Comparison of ENCODE assay signal across 12 mouse cellular contexts in the genomic region with DNA sequence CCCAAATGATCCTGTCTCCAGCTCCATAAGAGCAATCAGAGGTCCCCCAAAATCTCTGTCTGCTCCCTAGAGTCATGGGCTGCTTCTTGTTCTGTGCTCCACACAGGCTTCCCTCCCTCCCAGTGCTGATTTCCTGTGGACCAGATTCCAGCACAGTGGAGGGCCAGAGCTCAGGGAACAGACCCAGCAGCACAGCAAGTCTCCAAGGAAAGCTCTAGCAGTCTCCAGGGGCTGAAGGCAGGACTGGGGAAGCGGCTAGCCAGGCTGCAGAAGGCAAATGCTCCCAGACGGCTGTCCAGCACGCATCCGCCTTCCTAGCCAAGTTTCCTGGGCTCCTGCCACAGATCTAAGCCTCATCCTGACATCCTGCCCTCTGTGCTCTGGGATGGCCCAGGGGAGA. TPM values are rescaled to one million over a fixed set of nuclear protein-coding genes. Genes with fewer than 3 reads are reported as not detected.
DNase-seq lines count a peak whose midpoint lies in the region; ATAC-seq lines count a peak whose summit lies in the region.
"Had no signal": no experiment of that assay in that cellular context is flagged by ENCODE, and none has a peak within 500 bp of the region (broad histone marks: within the 10 kb centered on the region; RNA-seq: fewer than 3 reads in every experiment).

No protein-coding gene starts in this region.

- H3K27me3 ChIP-seq in forebrain, embryonic 15.5 days, result no peaks in the 10 kb centered on the region
- H3K27me3 ChIP-seq in midbrain, embryonic 14.5 days (ENCODE audit: control insufficient read depth, insufficient read depth, low read length), result no peaks in the 10 kb centered on the region

- no peaks in the 10 kb centered on the region for H3K9me3 ChIP-seq in forebrain, embryonic 15.5 days
- no peaks in the 10 kb centered on the region for H3K9me3 ChIP-seq in midbrain, embryonic 14.5 days (ENCODE audit: control insufficient read depth, low read length)

- WGBS in forebrain, embryonic 15.5 days, result 35% methylated on average over 4 of the region's 4 CpGs
- WGBS in midbrain, embryonic 14.5 days, result 55% methylated on average over 4 of the region's 4 CpGs

- H3K36me3 ChIP-seq in forebrain, embryonic 15.5 days, result peaks cover 63% of the 10 kb centered on the region
- peaks cover 54% of the 10 kb centered on the region for H3K36me3 ChIP-seq in midbrain, embryonic 14.5 days (ENCODE audit: control insufficient read depth, insufficient read depth, low read length)

- no peak for ATAC-seq in forebrain, embryonic 15.5 days (replicated peaks)
- ATAC-seq in midbrain, embryonic 14.5 days (ENCODE audit: low FRiP score, low TSS enrichment), result no peak
- ATAC-seq in CD4-positive, CD25-positive, alpha-beta regulatory T cell, adult 4 months, result no peak
- ATAC-seq: lung, postnatal 0 days had no signal

- 0 out of 2 replicates have a peak overlapping the region, but pooled peaks have one; percentile 4 for H3K4me2 ChIP-seq in forebrain, embryonic 15.5 days (replicated peaks)
- H3K4me2 ChIP-seq in midbrain, embryonic 14.5 days (ENCODE audit: low read length), result no peak overlapping the region

- H3K4me3 ChIP-seq in forebrain, embryonic 15.5 days, result no peak overlapping the region
- no peak overlapping the region for H3K4me3 ChIP-seq in midbrain, embryonic 14.5 days (replicated peaks; ENCODE audit: low read depth, low read length)

- H3K9ac ChIP-seq in forebrain, embryonic 15.5 days (replicated peaks), result peak overlapping the region; percentile 42
- H3K9ac ChIP-seq in midbrain, embryonic 14.5 days (replicated peaks; ENCODE audit: low read length), result peak overlapping the region; percentile 17; the same call in 1 of the 2 replicates

- H3K4me1 ChIP-seq in forebrain, embryonic 15.5 days, result peaks cover 99% of the 10 kb centered on the region
- H3K4me1 ChIP-seq in midbrain, embryonic 14.5 days (ENCODE audit: control insufficient read depth, insufficient read depth, low read length), result peaks cover 54% of the 10 kb centered on the region

- peak; percentile 38 for DNase-seq in kidney, adult 9 months
- DNase-seq in kidney, adult 18-20 months, result no peak
- DNase-seq in cerebellum, adult 9-11 months, result peak; percentile 81
- peak; percentile 4 for DNase-seq in midbrain, embryonic 14.5 days
- DNase-seq in right cerebral cortex, adult 18-20 months, result no peak
- no peak for DNase-seq in ovary, postnatal 14 days (ENCODE audit: low spot score)
- DNase-seq: thymus, postnatal 14 days had no signal

- H3K27ac ChIP-seq in forebrain, embryonic 15.5 days (replicated peaks), result peak overlapping the region; percentile 99
- H3K27ac ChIP-seq in midbrain, embryonic 14.5 days (replicated peaks; ENCODE audit: low read depth, low read length), result peak overlapping the region; percentile 95

RNA-seq across cellular contexts. Expression of a gene that starts 25.6 kb away (rescaled TPM):
- 0.10 and 0.14 TPM in 2 replicates for polyA plus RNA-seq in forebrain, embryonic 15.5 days (2015; fragmentation: Nextera tagmentation; extraction: Ambion mirVana)
- 0.21 and 0.22 TPM in 2 replicates for polyA plus RNA-seq in midbrain, embryonic 14.5 days (2014; fragmentation: Nextera tagmentation; extraction: Ambion mirVana)
- polyA plus RNA-seq in CD4-positive, CD25-positive, alpha-beta regulatory T cell, adult 4 months (2017; shearing (Covaris generic)), result not detected
- polyA plus RNA-seq: heart, embryonic 14.5 days had no signal

RNA-seq across cellular contexts. Expression of a gene that starts 58.1 kb away (rescaled TPM):
- 0.23 TPM in 1 of 2 replicates, not detected in the other for polyA plus RNA-seq in forebrain, embryonic 15.5 days (2015; fragmentation: Nextera tagmentation; extraction: Ambion mirVana)
- polyA plus RNA-seq in midbrain, embryonic 14.5 days (2014; fragmentation: Nextera tagmentation; extraction: Ambion mirVana), result not detected in 2 replicates
- polyA plus RNA-seq in CD4-positive, CD25-positive, alpha-beta regulatory T cell, adult 4 months (2017; shearing (Covaris generic)), result not detected
- polyA plus RNA-seq: heart, embryonic 14.5 days; small intestine, adult 2 months had no signal

Comparison
In these comparisons a context has a peak if more than half of its experiments do, and no peak if none do; other contexts are left out.
1. DNase-seq: peak in kidney, adult 9 months (single experiment), cerebellum, adult 9-11 months (single experiment) and midbrain, embryonic 14.5 days (single experiment); none in kidney, adult 18-20 months (single experiment), right cerebral cortex, adult 18-20 months (single experiment) and ovary, postnatal 14 days (single experiment).